ENCODE assay signal across 11 mouse cellular contexts in the genomic region with DNA sequence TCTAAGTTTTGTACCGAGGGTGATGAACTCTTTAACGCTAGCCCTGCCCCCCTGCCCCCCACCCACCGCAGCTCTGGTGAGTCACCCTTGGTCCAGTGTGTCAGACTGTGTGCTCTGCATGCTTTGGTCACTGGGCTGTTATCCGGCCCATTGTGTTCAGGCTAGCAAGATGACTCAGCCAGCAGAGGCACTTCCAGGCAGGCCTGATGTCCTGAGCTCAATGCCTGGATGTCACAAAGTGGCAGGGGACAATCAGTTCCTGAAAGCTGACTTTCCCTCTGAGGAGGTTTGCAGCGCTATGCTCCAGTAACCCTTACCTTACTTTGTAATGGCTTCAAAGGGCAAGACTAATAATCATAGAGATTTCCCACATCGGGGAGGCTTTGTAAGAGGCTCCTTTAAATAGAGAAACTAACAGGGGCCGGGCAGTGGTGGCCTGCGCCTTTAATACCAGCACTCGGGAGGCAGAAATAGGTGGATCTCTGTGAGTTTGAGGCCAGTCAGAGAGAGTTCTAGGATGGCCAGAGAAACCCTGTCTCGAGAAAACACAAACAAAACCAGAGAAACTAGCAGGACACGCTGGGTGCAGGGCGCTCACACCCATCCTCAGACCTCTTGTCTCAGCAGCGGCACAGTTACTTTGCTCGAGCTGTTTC. TPM values are rescaled to one million over a fixed set of nuclear protein-coding genes. Genes with fewer than 3 reads are reported as not detected.
DNase-seq lines count a peak whose midpoint lies in the region; TF ChIP-seq lines count a peak whose summit lies in the region.
"Had no signal": no experiment of that assay in that cellular context is flagged by ENCODE, and none has a peak within 500 bp of the region (broad histone marks: within the 10 kb centered on the region; RNA-seq: fewer than 3 reads in every experiment).

No protein-coding gene starts in this region.

- H3K27me3 ChIP-seq in CH12.LX (replicated peaks): no peaks in the 10 kb centered on the region
- H3K27me3 ChIP-seq in heart, embryonic 10.5 days (ENCODE audit: insufficient read depth, poor library complexity, severe bottlenecking): peaks cover 11% of the 10 kb centered on the region; the same call in 1 of the 2 replicates
- H3K27me3 ChIP-seq: neural tube, embryonic 12.5 days had no signal

- TF ChIP-seq EP300 in CH12.LX (IDR thresholded peaks at IDR 0.05; ENCODE audit: low read length): no peak

- H3K27ac ChIP-seq in CH12.LX (ENCODE audit: insufficient read depth, low read depth): peak overlapping the region; percentile 18; the same call in 1 of the 2 replicates
- H3K27ac ChIP-seq in heart, embryonic 10.5 days: peak overlapping the region; percentile 12; the same call in 1 of the 2 replicates
- H3K27ac ChIP-seq: limb, embryonic 10.5 days; neural tube, embryonic 12.5 days had no signal

- no peak for TF ChIP-seq RAD21 in CH12.LX (IDR thresholded peaks at IDR 0.05; ENCODE audit: low read depth, low read length)

- peaks cover 34 to 66% of the 10 kb centered on the region in 2 experiments for H3K4me1 ChIP-seq in CH12.LX (ENCODE audit: control insufficient read depth in 1 of 2, insufficient read depth in 2 of 2)
- peaks cover 35% of the 10 kb centered on the region for H3K4me1 ChIP-seq in heart, embryonic 10.5 days

- TF ChIP-seq POLR2A in CH12.LX (IDR thresholded peaks at IDR 0.05; ENCODE audit: low read depth, low read length): no peak; the same call in 1 of the 2 replicates

- TF ChIP-seq CTCF in CH12.LX (conservative IDR thresholded peaks at IDR 0.05 in 1 of 2, IDR thresholded peaks at IDR 0.05 in 1 of 2; ENCODE audit: low read depth in 2 of 2, low read length in 2 of 2): no peak

- peak overlapping the region; percentile 7; the same call in 1 of the 2 replicates for H3K9ac ChIP-seq in CH12.LX (ENCODE audit: insufficient read depth, low read depth)
- H3K9ac ChIP-seq: neural tube, embryonic 12.5 days had no signal

- dilution Hi-C loops in CH12.LX (cut with MboI; ENCODE audit: extremely low pct_ligation_motif_present, extremely low pct_unique_long_range_greater_than_20kb, low sequenced_read_pairs): no loop called here

- 65% methylated on average over 14 of the region's 14 CpGs for WGBS in heart, embryonic 10.5 days

- H3K4me2 ChIP-seq in CH12.LX (ENCODE audit: insufficient read depth, low read depth, poor library complexity, severe bottlenecking): peak overlapping the region; percentile 19; the same call in 1 of the 2 replicates
- H3K4me2 ChIP-seq: neural tube, embryonic 12.5 days had no signal

- H3K4me3 ChIP-seq in CH12.LX (replicated peaks in 1 of 3; ENCODE audit: low read depth in 2 of 3, low read length in 2 of 3, poor library complexity in 1 of 3): no peak overlapping the region
- no peak overlapping the region for H3K4me3 ChIP-seq in heart, embryonic 10.5 days
- H3K4me3 ChIP-seq: limb, embryonic 10.5 days; neural tube, embryonic 12.5 days had no signal

- in situ Hi-C loops in CH12.LX (cut with MboI; ENCODE audit: low pct_ligation_motif_present, low pct_unique_long_range_greater_than_20kb, low sequenced_read_pairs): loop anchor here (5.0 to 10.0 kb wide), 3 partner anchors 43 to 215 kb away; a partner anchor contains a TSS

- H3K79me2 ChIP-seq in CH12.LX (replicated peaks; ENCODE audit: control insufficient read depth, extremely low read depth, insufficient read depth, poor library complexity, severe bottlenecking): no peaks in the 10 kb centered on the region

- H3K9me3 ChIP-seq in CH12.LX (replicated peaks; ENCODE audit: low read length): no peaks in the 10 kb centered on the region
- H3K9me3 ChIP-seq in heart, embryonic 10.5 days: no peaks in the 10 kb centered on the region
- H3K9me3 ChIP-seq: limb, embryonic 10.5 days; neural tube, embryonic 12.5 days had no signal

- DNase-seq in embryo, embryonic 10 days (ENCODE audit: low spot score): peak; percentile 44
- DNase-seq in embryo, embryonic 10.5 days (ENCODE audit: low spot score): no peak
- peak; percentile 32 for DNase-seq in CH12.LX (ENCODE audit: extremely low read depth)
- no peak for DNase-seq in heart, embryonic 10.5 days (ENCODE audit: low spot score)
- peak; percentile 42 to 57 for DNase-seq in kidney, postnatal 36 days
- no peak for DNase-seq in right cerebral cortex, postnatal 10 days (ENCODE audit: low spot score in 2 of 2)
- no peak for DNase-seq in neural tube, embryonic 10.5 days (ENCODE audit: extremely low spot score, low spot score)
- DNase-seq in frontal cortex, postnatal 36 days (ENCODE audit: low spot score in 2 of 2): no peak
- DNase-seq: gastrocnemius, postnatal 36 days had no signal

- no peaks in the 10 kb centered on the region for H3K36me3 ChIP-seq in CH12.LX (replicated peaks in 1 of 2; ENCODE audit: control insufficient read depth in 1 of 2, insufficient read depth in 1 of 2, low read length in 1 of 2)
- no peaks in the 10 kb centered on the region for H3K36me3 ChIP-seq in heart, embryonic 10.5 days
- H3K36me3 ChIP-seq: limb, embryonic 10.5 days; neural tube, embryonic 12.5 days had no signal

TF ChIP-seq in CH12.LX, 34 proteins besides CTCF, POLR2A, EP300 and RAD21:
- TF ChIP-seq KAT2A (IDR thresholded peaks at IDR 0.05; ENCODE audit: insufficient replicate concordance, low read length) (no peak), BHLHE40 (IDR thresholded peaks at IDR 0.05; ENCODE audit: low read depth, low read length) (peak; percentile 83), ZC3H11A (IDR thresholded peaks at IDR 0.05; ENCODE audit: low read depth, low read length) (no peak), IRF4 (IDR thresholded peaks at IDR 0.05; ENCODE audit: low read depth, low read length) (peak; percentile 39; the same call in 1 of the 2 replicates), ETS1 (conservative IDR thresholded peaks at IDR 0.05; ENCODE audit: low read depth, low read length) (peak; percentile 47), MAZ (IDR thresholded peaks at IDR 0.05; ENCODE audit: low read depth, low read length) (0 out of 2 replicates have a peak, but pooled peaks have one; percentile 14)

RNA-seq across cellular contexts. Expression of a gene that starts 3.7 kb away (rescaled TPM):
- total RNA-seq in CH12.LX (2012; rRNA removed) (0.08 TPM in 1 of 2 replicates, not detected in the other), CH12.LX (2014; rRNA removed) (not detected in 2 replicates)
- polyA plus RNA-seq in CH12.LX (2012; ENCODE audit: insufficient read length, low read depth): 0.57 and 0.63 TPM in 2 replicates
- polyA plus RNA-seq in heart, embryonic 10.5 days (2016; fragmentation: Nextera tagmentation; extraction: Ambion mirVana): 0.13 and 0.14 TPM in 2 replicates

RNA-seq across cellular contexts. Expression of a gene that starts 13.9 kb away (rescaled TPM):
- total RNA-seq in CH12.LX (2012; rRNA removed): not detected in 2 replicates
- not detected in 2 replicates for total RNA-seq in CH12.LX (2014; rRNA removed)
- not detected in 2 replicates for polyA plus RNA-seq in CH12.LX (2012; ENCODE audit: insufficient read length, low read depth)
- polyA plus RNA-seq in heart, embryonic 10.5 days (2016; fragmentation: Nextera tagmentation; extraction: Ambion mirVana): 1.1 and 1.3 TPM in 2 replicates

RNA-seq across cellular contexts. Expression of a gene that starts 14.1 kb away (rescaled TPM):
- total RNA-seq in CH12.LX (2012; rRNA removed) (0.04 and 0.08 TPM in 2 replicates), CH12.LX (2014; rRNA removed) (0.18 and 0.26 TPM in 2 replicates)
- 0.33 and 0.46 TPM in 2 replicates for polyA plus RNA-seq in CH12.LX (2012; ENCODE audit: insufficient read length, low read depth)
- polyA plus RNA-seq in heart, embryonic 10.5 days (2016; fragmentation: Nextera tagmentation; extraction: Ambion mirVana): 0.51 and 0.75 TPM in 2 replicates

RNA-seq across cellular contexts. Expression of a gene that starts 19.5 kb away (rescaled TPM):
- total RNA-seq in CH12.LX (2012; rRNA removed): 0.25 TPM in 1 of 2 replicates, not detected in the other
- total RNA-seq in CH12.LX (2014; rRNA removed): not detected in 2 replicates
- 0.61 TPM in 1 of 2 replicates, not detected in the other for polyA plus RNA-seq in CH12.LX (2012; ENCODE audit: insufficient read length, low read depth)
- 3.1 and 5.1 TPM in 2 replicates for polyA plus RNA-seq in heart, embryonic 10.5 days (2016; fragmentation: Nextera tagmentation; extraction: Ambion mirVana)

RNA-seq across cellular contexts. Expression of a gene that starts 24.8 kb away (rescaled TPM):
- total RNA-seq in CH12.LX (2012; rRNA removed): 7.9 and 8.5 TPM in 2 replicates
- 11.0 and 12.4 TPM in 2 replicates for total RNA-seq in CH12.LX (2014; rRNA removed)
- 7.2 and 10.4 TPM in 2 replicates for polyA plus RNA-seq in CH12.LX (2012; ENCODE audit: insufficient read length, low read depth)
- 2.7 and 3.2 TPM in 2 replicates for polyA plus RNA-seq in heart, embryonic 10.5 days (2016; fragmentation: Nextera tagmentation; extraction: Ambion mirVana)

Comparison
In these comparisons a context has a peak if more than half of its experiments do, and no peak if none do; other contexts are left out.
1. DNase-seq: peak in embryo, embryonic 10 days (single experiment), CH12.LX (single experiment) and kidney, postnatal 36 days (2 of 2); none in embryo, embryonic 10.5 days (single experiment), heart, embryonic 10.5 days (single experiment), right cerebral cortex, postnatal 10 days (0 of 2), neural tube, embryonic 10.5 days (single experiment) and frontal cortex, postnatal 36 days (0 of 2).